Comparison of ENCODE assay signal across 10 mouse cellular contexts in the genomic region with DNA sequence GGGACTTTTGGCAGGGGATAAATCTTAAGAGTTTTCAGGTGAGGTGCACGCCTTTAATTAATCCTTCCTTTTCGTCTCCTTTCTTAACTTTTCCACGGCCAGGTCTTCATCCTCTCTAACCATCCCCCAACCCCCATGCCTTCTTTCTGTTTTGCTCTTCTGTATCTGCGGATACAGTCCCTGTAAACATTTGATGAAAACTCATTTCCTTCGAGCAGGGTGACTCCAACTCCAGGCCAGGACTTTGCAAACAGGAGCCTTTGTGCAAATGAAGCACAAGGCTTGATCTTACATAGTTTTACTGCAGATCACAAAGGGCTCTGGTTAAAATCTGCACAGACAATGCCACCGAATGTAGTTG. TPM values are rescaled to one million over a fixed set of nuclear protein-coding genes. Genes with fewer than 3 reads are reported as not detected.
DNase-seq lines count a peak whose midpoint lies in the region; ATAC-seq and TF ChIP-seq lines count a peak whose summit lies in the region.
"Had no signal": no experiment of that assay in that cellular context is flagged by ENCODE, and none has a peak within 500 bp of the region (broad histone marks: within the 10 kb centered on the region; RNA-seq: fewer than 3 reads in every experiment).

No protein-coding gene starts in this region.

- peaks cover 18% of the 10 kb centered on the region for H3K4me1 ChIP-seq in heart, embryonic 12.5 days (replicated peaks)
- H3K4me1 ChIP-seq in liver, postnatal 0 days (ENCODE audit: insufficient read depth), result peaks cover 4% of the 10 kb centered on the region; the same call in 1 of the 2 replicates
- peaks cover 34% of the 10 kb centered on the region for H3K4me1 ChIP-seq in limb, embryonic 13.5 days
- H3K4me1 ChIP-seq in stomach, embryonic 14.5 days (ENCODE audit: control insufficient read depth, insufficient read depth, low read length), result peaks cover 21% of the 10 kb centered on the region

- no peak overlapping the region for H3K9ac ChIP-seq in heart, embryonic 12.5 days
- H3K9ac ChIP-seq in liver, postnatal 0 days (replicated peaks), result no peak overlapping the region
- H3K9ac ChIP-seq in limb, embryonic 13.5 days, result no peak overlapping the region; the same call in 1 of the 2 replicates
- H3K9ac ChIP-seq in stomach, embryonic 14.5 days (replicated peaks; ENCODE audit: low read depth, low read length), result no peak overlapping the region

- H3K27ac ChIP-seq in heart, embryonic 12.5 days (ENCODE audit: poor library complexity, severe bottlenecking), result no peak overlapping the region
- no peak overlapping the region for H3K27ac ChIP-seq in liver, postnatal 0 days (ENCODE audit: low read depth)
- H3K27ac ChIP-seq in limb, embryonic 13.5 days, result 0 out of 2 replicates have a peak overlapping the region, but pooled peaks have one; percentile 33
- H3K27ac ChIP-seq in stomach, embryonic 14.5 days (ENCODE audit: low read length), result no peak overlapping the region

- no peak overlapping the region for H3K4me3 ChIP-seq in heart, embryonic 12.5 days
- no peak overlapping the region for H3K4me3 ChIP-seq in liver, postnatal 0 days (ENCODE audit: low read depth, low read length)
- H3K4me3 ChIP-seq in limb, embryonic 13.5 days, result peak overlapping the region; percentile 74; the same call in 1 of the 2 replicates
- peak overlapping the region; percentile 67; the same call in 1 of the 2 replicates for H3K4me3 ChIP-seq in stomach, embryonic 14.5 days (ENCODE audit: low read depth, low read length)

- no peak for TF ChIP-seq EP300 in liver, postnatal 0 days (IDR thresholded peaks at IDR 0.05; ENCODE audit: low read depth)

- peaks cover 32% of the 10 kb centered on the region for H3K27me3 ChIP-seq in heart, embryonic 12.5 days (replicated peaks)
- peaks cover 22% of the 10 kb centered on the region for H3K27me3 ChIP-seq in liver, postnatal 0 days (ENCODE audit: insufficient read depth, low read length)
- no peaks in the 10 kb centered on the region for H3K27me3 ChIP-seq in limb, embryonic 13.5 days
- no peaks in the 10 kb centered on the region for H3K27me3 ChIP-seq in stomach, embryonic 14.5 days (ENCODE audit: control insufficient read depth, insufficient read depth, low read length)

- no peaks in the 10 kb centered on the region for H3K36me3 ChIP-seq in heart, embryonic 12.5 days
- no peaks in the 10 kb centered on the region for H3K36me3 ChIP-seq in liver, postnatal 0 days (replicated peaks; ENCODE audit: insufficient read depth, low read length)
- no peaks in the 10 kb centered on the region for H3K36me3 ChIP-seq in limb, embryonic 13.5 days
- H3K36me3 ChIP-seq in stomach, embryonic 14.5 days (ENCODE audit: control insufficient read depth, insufficient read depth, low read length), result no peaks in the 10 kb centered on the region

- no peak for DNase-seq in heart, postnatal 4 days
- no peak for DNase-seq in liver, postnatal 0 days
- no peak for DNase-seq in liver
- DNase-seq in spleen, adult 12 weeks (ENCODE audit: low spot score), result no peak
- no peak for DNase-seq in urinary bladder, postnatal 10 days (ENCODE audit: low spot score)

- TF ChIP-seq CTCF in liver, postnatal 0 days (IDR thresholded peaks at IDR 0.05; ENCODE audit: low read depth), result no peak

- no peaks in the 10 kb centered on the region for H3K9me3 ChIP-seq in heart, embryonic 12.5 days (replicated peaks)
- no peaks in the 10 kb centered on the region for H3K9me3 ChIP-seq in liver, postnatal 0 days (ENCODE audit: low read length)
- no peaks in the 10 kb centered on the region for H3K9me3 ChIP-seq in limb, embryonic 13.5 days
- H3K9me3 ChIP-seq in stomach, embryonic 14.5 days (ENCODE audit: control insufficient read depth, low read depth, low read length), result no peaks in the 10 kb centered on the region

- WGBS in heart, embryonic 12.5 days, result 30% methylated on average over 6 of the region's 6 CpGs
- WGBS in liver, postnatal 0 days (ENCODE audit: insufficient replicate concordance), result 27% methylated on average over 6 of the region's 6 CpGs
- whole genome bisulfite sequencing in limb, embryonic 13.5 days, result 24% methylated on average over 6 of the region's 6 CpGs
- whole genome bisulfite sequencing in stomach, embryonic 14.5 days, result 24% methylated on average over 6 of the region's 6 CpGs

- H3K4me2 ChIP-seq in heart, embryonic 12.5 days, result peak overlapping the region; percentile 91; the same call in 1 of the 2 replicates
- H3K4me2 ChIP-seq in liver, postnatal 0 days (ENCODE audit: low read depth, low read length), result peak overlapping the region; percentile 79; the same call in 1 of the 2 replicates
- peak overlapping the region; percentile 90; the same call in 1 of the 2 replicates for H3K4me2 ChIP-seq in limb, embryonic 13.5 days (replicated peaks)
- H3K4me2 ChIP-seq in stomach, embryonic 14.5 days (replicated peaks; ENCODE audit: low read depth, low read length), result no peak overlapping the region

- no peak for ATAC-seq in heart, embryonic 12.5 days (ENCODE audit: insufficient number of reproducible peaks, low FRiP score)
- ATAC-seq in liver, postnatal 0 days, result no peak
- ATAC-seq in limb, embryonic 13.5 days (ENCODE audit: low FRiP score, low read depth), result no peak; the same call in 1 of the 2 replicates
- no peak for ATAC-seq in stomach, embryonic 14.5 days (ENCODE audit: insufficient number of reproducible peaks, insufficient read depth, low FRiP score, low read depth)

RNA-seq across cellular contexts. Expression of gene Antxr1, which starts 0.3 kb away (rescaled TPM):
- 3.6 and 4.3 TPM in 2 replicates for polyA plus RNA-seq in heart, embryonic 12.5 days (2016; fragmentation: Nextera tagmentation; extraction: Ambion mirVana)
- 10 to 100 TPM; 32.9 to 34.0 TPM for total RNA-seq in heart, postnatal 4 days (2021)
- 0.38 and 0.47 TPM in 2 replicates for polyA plus RNA-seq in liver, postnatal 0 days (2015; fragmentation: Nextera tagmentation; extraction: Ambion mirVana)
- polyA plus RNA-seq in limb, embryonic 13.5 days (2015; fragmentation: Nextera tagmentation; extraction: Ambion mirVana), result 20.2 and 21.1 TPM in 2 replicates
- 13.5 and 14.4 TPM in 2 replicates for polyA plus RNA-seq in stomach, embryonic 14.5 days (2014; fragmentation: Nextera tagmentation; extraction: Ambion mirVana)

RNA-seq across cellular contexts. Expression of gene Gkn1, which starts 14.8 kb away (rescaled TPM):
- not detected in 2 replicates for polyA plus RNA-seq in heart, embryonic 12.5 days (2016; fragmentation: Nextera tagmentation; extraction: Ambion mirVana)
- total RNA-seq in heart, postnatal 4 days (2021), result under 1 TPM in 1 of 2 experiments, not detected in 1; 0.21 TPM
- polyA plus RNA-seq in liver, postnatal 0 days (2015; fragmentation: Nextera tagmentation; extraction: Ambion mirVana), result not detected in 2 replicates
- polyA plus RNA-seq in limb, embryonic 13.5 days (2015; fragmentation: Nextera tagmentation; extraction: Ambion mirVana), result not detected in 2 replicates
- polyA plus RNA-seq in stomach, embryonic 14.5 days (2014; fragmentation: Nextera tagmentation; extraction: Ambion mirVana), result 0.59 and 0.95 TPM in 2 replicates
- total RNA-seq: layer of hippocampus, adult 18-20 months had no signal
- polyA plus RNA-seq: liver, embryonic 16.5 days had no signal

RNA-seq across cellular contexts. Expression of gene Gkn2, which starts 37.2 kb away (rescaled TPM):
- not detected in 2 replicates for polyA plus RNA-seq in heart, embryonic 12.5 days (2016; fragmentation: Nextera tagmentation; extraction: Ambion mirVana)
- total RNA-seq in heart, postnatal 4 days (2021), result not detected
- polyA plus RNA-seq in liver, postnatal 0 days (2015; fragmentation: Nextera tagmentation; extraction: Ambion mirVana), result not detected in 2 replicates
- not detected in 2 replicates for polyA plus RNA-seq in limb, embryonic 13.5 days (2015; fragmentation: Nextera tagmentation; extraction: Ambion mirVana)
- polyA plus RNA-seq in stomach, embryonic 14.5 days (2014; fragmentation: Nextera tagmentation; extraction: Ambion mirVana), result 1.6 and 1.7 TPM in 2 replicates
- total RNA-seq: layer of hippocampus, adult 18-20 months had no signal
- polyA plus RNA-seq: liver, embryonic 16.5 days had no signal

RNA-seq across cellular contexts. Expression of gene Gkn3, which starts 52.8 kb away (rescaled TPM):
- 2.1 and 2.5 TPM in 2 replicates for polyA plus RNA-seq in heart, embryonic 12.5 days (2016; fragmentation: Nextera tagmentation; extraction: Ambion mirVana)
- 1 to 10 TPM; 1.5 to 1.7 TPM for total RNA-seq in heart, postnatal 4 days (2021)
- polyA plus RNA-seq in liver, postnatal 0 days (2015; fragmentation: Nextera tagmentation; extraction: Ambion mirVana), result not detected in 2 replicates
- polyA plus RNA-seq in limb, embryonic 13.5 days (2015; fragmentation: Nextera tagmentation; extraction: Ambion mirVana), result 0.69 and 0.92 TPM in 2 replicates
- polyA plus RNA-seq in stomach, embryonic 14.5 days (2014; fragmentation: Nextera tagmentation; extraction: Ambion mirVana), result 3.0 and 3.8 TPM in 2 replicates
- polyA plus RNA-seq: liver, embryonic 16.5 days had no signal

Comparison
In these comparisons a context has a peak if more than half of its experiments do, and no peak if none do; other contexts are left out.
1. H3K4me3 ChIP-seq: peak in limb, embryonic 13.5 days (single experiment) and stomach, embryonic 14.5 days (single experiment); none in heart, embryonic 12.5 days (single experiment) and liver, postnatal 0 days (single experiment).